Mouse (Mus musculus): ENCODE measurements around the gene Strada.

Strada gene

GRCm38 (mm10) chr11:106191716-106192115, 10.3 kb downstream of the Strada start:
- in situ Hi-C loops (cut with MboI; ENCODE audit: low sequenced_read_pairs): no loop called here

- in situ Hi-C loops (cut with MboI; ENCODE audit: low sequenced_read_pairs): no loop called here
Measured at GRCm38 (mm10) chr11:106187326-106187725, 14.6 kb downstream of the Strada start.

- in situ Hi-C loops (cut with MboI; ENCODE audit: low sequenced_read_pairs): no loop called here
Measured at GRCm38 (mm10) chr11:106180449-106180801, 21.5 kb downstream of the Strada start.

GRCm38 (mm10) chr11:106179711-106180448, 22.1 kb downstream of the Strada start:
- in situ Hi-C loops (cut with MboI; ENCODE audit: low sequenced_read_pairs): no loop called here

GRCm38 (mm10) chr11:106178036-106178782, 23.8 kb downstream of the Strada start:
- in situ Hi-C loops (cut with MboI; ENCODE audit: low sequenced_read_pairs): no loop called here

- in situ Hi-C loops (cut with MboI; ENCODE audit: low sequenced_read_pairs): no loop called here
Measured at GRCm38 (mm10) chr11:106176372-106176771, 25.6 kb downstream of the Strada start.

GRCm38 (mm10) chr11:106175081-106175480, 26.9 kb downstream of the Strada start:
- in situ Hi-C loops (cut with MboI; ENCODE audit: low sequenced_read_pairs): no loop called here

GRCm38 (mm10) chr11:106174372-106174771, 27.6 kb downstream of the Strada start:
- in situ Hi-C loops (cut with MboI; ENCODE audit: low sequenced_read_pairs): no loop called here

GRCm38 (mm10) chr11:106173228-106173627, 28.7 kb downstream of the Strada start:
- in situ Hi-C loops (cut with MboI; ENCODE audit: low sequenced_read_pairs): no loop called here

- in situ Hi-C loops (cut with MboI; ENCODE audit: low sequenced_read_pairs): no loop called here
Measured at GRCm38 (mm10) chr11:106170807-106171206, 31.2 kb downstream of the Strada start.

GRCm38 (mm10) chr11:106167435-106167834, 34.5 kb downstream of the Strada start:
- in situ Hi-C loops (cut with MboI; ENCODE audit: low sequenced_read_pairs): no loop called here

GRCm38 (mm10) chr11:106164601-106165180, 37.3 kb downstream of the Strada start:
- in situ Hi-C loops (cut with MboI; ENCODE audit: low sequenced_read_pairs): no loop called here

- in situ Hi-C loops (cut with MboI; ENCODE audit: low sequenced_read_pairs): no loop called here
Measured at GRCm38 (mm10) chr11:106163546-106163945, 38.4 kb downstream of the Strada start.

- in situ Hi-C loops (cut with MboI; ENCODE audit: low sequenced_read_pairs): no loop called here
Measured at GRCm38 (mm10) chr11:106162237-106162636, 39.7 kb downstream of the Strada start.

GRCm38 (mm10) chr11:106160841-106161721, 40.9 kb downstream of the Strada start, which contains the start of the genes Gm10840 and Limd2:
Gene Gm10840 (plus strand): TSS chr11:106160850.
Gene Limd2 (minus strand): TSS chr11:106160860.
- in situ Hi-C loops (cut with MboI; ENCODE audit: low sequenced_read_pairs): no loop called here

- in situ Hi-C loops (cut with MboI; ENCODE audit: low sequenced_read_pairs): no loop called here
Measured at GRCm38 (mm10) chr11:106159921-106160840, 41.8 kb downstream of the Strada start.

- in situ Hi-C loops (cut with MboI; ENCODE audit: low sequenced_read_pairs): no loop called here
Measured at GRCm38 (mm10) chr11:106159216-106159920, 42.6 kb downstream of the Strada start.

GRCm38 (mm10) chr11:106158930-106159215, 43.1 kb downstream of the Strada start:
- in situ Hi-C loops (cut with MboI; ENCODE audit: low sequenced_read_pairs): no loop called here

All from CH12F3 (cell line).